Mouse (Mus musculus) retina, postnatal 1 day (tissue): ENCODE measurements around the gene Rmnd5a.
A peak's percentile ranks its signal among the peaks of the same experiment; 100 is the strongest.
"Not testable (repeated sequence)": the region's sequence is repeated elsewhere in the genome, so short reads cannot be mapped to it uniquely, and the experiment has no call there.

Experiments used
- DNase-seq: peaks from one replicate; pipeline ENCODE4 v3.0.0-alpha.2; 2012

Rmnd5a gene

GRCm38 (mm10) chr6:71440492-71441250 is at the start of gene Rmnd5a:
Gene Rmnd5a (minus strand): TSS chr6:71440637.
- DNase-seq: peak; percentile 100

GRCm38 (mm10) chr6:71487966-71488365 is 47.5 kb upstream of the Rmnd5a start:
- no peak for DNase-seq

GRCm38 (mm10) chr6:71486867-71487266 is 46.4 kb upstream of the Rmnd5a start:
- no peak for DNase-seq

- DNase-seq: no peak
Observed at GRCm38 (mm10) chr6:71486226-71486625, 45.8 kb upstream of the Rmnd5a start.

GRCm38 (mm10) chr6:71485246-71485645 is 44.8 kb upstream of the Rmnd5a start:
- no peak for DNase-seq

- DNase-seq: peak; percentile 85
Observed at GRCm38 (mm10) chr6:71481136-71481535, 40.7 kb upstream of the Rmnd5a start.

- DNase-seq: no peak
Observed at GRCm38 (mm10) chr6:71480136-71480535, 39.7 kb upstream of the Rmnd5a start.

- DNase-seq: not testable (repeated sequence)
Observed at GRCm38 (mm10) chr6:71479588-71479987, 39.2 kb upstream of the Rmnd5a start.

- DNase-seq: not testable (repeated sequence)
Observed at GRCm38 (mm10) chr6:71478816-71479568, 38.6 kb upstream of the Rmnd5a start.

GRCm38 (mm10) chr6:71476783-71477182 is 36.3 kb upstream of the Rmnd5a start:
- no peak for DNase-seq

- DNase-seq: no peak
Observed at GRCm38 (mm10) chr6:71475604-71476003, 35.2 kb upstream of the Rmnd5a start.

- DNase-seq: no peak
Observed at GRCm38 (mm10) chr6:71472786-71473185, 32.3 kb upstream of the Rmnd5a start.

- no peak for DNase-seq
Observed at GRCm38 (mm10) chr6:71471830-71472520, 31.5 kb upstream of the Rmnd5a start.

- no peak for DNase-seq
Observed at GRCm38 (mm10) chr6:71469291-71469690, 28.9 kb upstream of the Rmnd5a start.

- no peak for DNase-seq
Observed at GRCm38 (mm10) chr6:71467766-71468165, 27.3 kb upstream of the Rmnd5a start.

- DNase-seq: no peak
Observed at GRCm38 (mm10) chr6:71465146-71465545, 24.7 kb upstream of the Rmnd5a start.

- DNase-seq: peak; percentile 64
Observed at GRCm38 (mm10) chr6:71457956-71458608, 17.6 kb upstream of the Rmnd5a start.

GRCm38 (mm10) chr6:71453983-71454739 is 13.7 kb upstream of the Rmnd5a start:
- not testable (repeated sequence) for DNase-seq

- no peak for DNase-seq
Observed at GRCm38 (mm10) chr6:71452792-71453191, 12.4 kb upstream of the Rmnd5a start.

GRCm38 (mm10) chr6:71445560-71445959 is 5.1 kb upstream of the Rmnd5a start:
- DNase-seq: no peak

- no peak for DNase-seq
Observed at GRCm38 (mm10) chr6:71444756-71445155, 4.3 kb upstream of the Rmnd5a start.

GRCm38 (mm10) chr6:71442130-71442529 is 1.7 kb upstream of the Rmnd5a start:
- no peak for DNase-seq
